Mouse (Mus musculus): ENCODE results near the gene Col23a1. TPM values are rescaled to one million over a fixed set of nuclear protein-coding genes. Genes with fewer than 3 reads are reported as not detected.

Col23a1 gene
- total RNA-seq (2021), result 1 to 10 TPM; 2.0 to 7.4 TPM
- long read RNA-seq, experiment 1, result 0 reads
- long read RNA-seq, experiment 2, partial matches to known transcripts, result 2 of 6 reads
- long read RNA-seq, experiment 2, other reads (novel, unspliced or antisense), result 4 of 6 reads

- DNase-seq (ENCODE audit: low spot score in 2 of 2), result peak; percentile 61 to 71
These were observed at the start of gene Col23a1 for GRCm38 (mm10) chr11:51289564-51290041. Gene Col23a1, plus strand, starts transcription at chr11:51289920.

- DNase-seq (ENCODE audit: low spot score in 2 of 2), result no peak
These were observed 46.8 kb upstream of the Col23a1 start for GRCm38 (mm10) chr11:51242897-51243296.

- DNase-seq (ENCODE audit: low spot score in 2 of 2), result no peak
These were observed 32.7 kb upstream of the Col23a1 start for GRCm38 (mm10) chr11:51257006-51257405.

GRCm38 (mm10) chr11:51261680-51262219 is 28.0 kb upstream of the Col23a1 start, which contains the start of gene Clk4:
Gene Clk4, plus strand, starts transcription at chr11:51261730.
- no peak for DNase-seq (ENCODE audit: low spot score in 2 of 2)

- peak; percentile 98 to 99 for DNase-seq (ENCODE audit: low spot score in 2 of 2)
These were observed 27.1 kb upstream of the Col23a1 start, which contains the start of gene BC049762 for GRCm38 (mm10) chr11:51262342-51263285. Gene BC049762, minus strand, starts transcription at chr11:51263046.

- DNase-seq (ENCODE audit: low spot score in 2 of 2), result peak in 1 of 2 experiments; percentile 69
These were observed 26.4 kb upstream of the Col23a1 start for GRCm38 (mm10) chr11:51263286-51263831.

GRCm38 (mm10) chr11:51264352-51264751 is 25.4 kb upstream of the Col23a1 start:
- peak in 1 of 2 experiments; percentile 26 for DNase-seq (ENCODE audit: low spot score in 2 of 2)

- no peak for DNase-seq (ENCODE audit: low spot score in 2 of 2)
These were observed 24.4 kb upstream of the Col23a1 start for GRCm38 (mm10) chr11:51265326-51265725.

GRCm38 (mm10) chr11:51274418-51274817 is 15.3 kb upstream of the Col23a1 start:
- DNase-seq (ENCODE audit: low spot score in 2 of 2), result no peak

- DNase-seq (ENCODE audit: low spot score in 2 of 2), result peak; percentile 42 to 54
These were observed 591 bp downstream of the Col23a1 start for GRCm38 (mm10) chr11:51290066-51290955.

GRCm38 (mm10) chr11:51293956-51294530 is 4.3 kb downstream of the Col23a1 start:
- DNase-seq (ENCODE audit: low spot score in 2 of 2), result no peak

GRCm38 (mm10) chr11:51295742-51296141 is 6.0 kb downstream of the Col23a1 start:
- no peak for DNase-seq (ENCODE audit: low spot score in 2 of 2)

GRCm38 (mm10) chr11:51298691-51299090 is 9.0 kb downstream of the Col23a1 start:
- DNase-seq (ENCODE audit: low spot score in 2 of 2), result no peak

- no peak for DNase-seq (ENCODE audit: low spot score in 2 of 2)
These were observed 12.7 kb downstream of the Col23a1 start for GRCm38 (mm10) chr11:51302396-51302795.

- no peak for DNase-seq (ENCODE audit: low spot score in 2 of 2)
These were observed 14.3 kb downstream of the Col23a1 start for GRCm38 (mm10) chr11:51303981-51304553.

GRCm38 (mm10) chr11:51308306-51308705 is 18.6 kb downstream of the Col23a1 start:
- DNase-seq (ENCODE audit: low spot score in 2 of 2), result no peak

- no peak for DNase-seq (ENCODE audit: low spot score in 2 of 2)
These were observed 22.1 kb downstream of the Col23a1 start for GRCm38 (mm10) chr11:51311846-51312245.

- DNase-seq (ENCODE audit: low spot score in 2 of 2), result no peak
These were observed 26.5 kb downstream of the Col23a1 start for GRCm38 (mm10) chr11:51315991-51316810.

GRCm38 (mm10) chr11:51320609-51321008 is 30.9 kb downstream of the Col23a1 start:
- DNase-seq (ENCODE audit: low spot score in 2 of 2), result no peak
